Mouse (Mus musculus): Measurements from ENCODE around the gene Stk10.
"Not testable (repeated sequence)": the region's sequence is repeated elsewhere in the genome, so short reads cannot be mapped to it uniquely, and the experiment has no call there.

Gene Stk10

GRCm38 (mm10) chr11:32532765-32533481 lies at the start of gene Stk10:
TSS of gene Stk10 (plus strand) at chr11:32533305.
- CTCF ChIA-PET = interaction anchor here (1.2 to 1.5 kb wide), 3 partner anchors 10 to 63 kb away, joined by 6 to 10 read pairs (median 6); no protein-coding TSS in a partner anchor

GRCm38 (mm10) chr11:32485290-32485689 lies 47.8 kb upstream of the Stk10 start:
- CTCF ChIA-PET = no interaction called here

GRCm38 (mm10) chr11:32486621-32487020 lies 46.5 kb upstream of the Stk10 start:
- CTCF ChIA-PET = no interaction called here

GRCm38 (mm10) chr11:32487501-32487900 lies 45.6 kb upstream of the Stk10 start:
- CTCF ChIA-PET = interaction anchor here (0.7 to 0.8 kb wide), 3 partner anchors 37 to 132 kb away, joined by 3 read pairs; no protein-coding TSS in a partner anchor

- CTCF ChIA-PET = interaction anchor here (0.6 to 0.8 kb wide), 2 partner anchors 8 to 38 kb away, joined by 3 read pairs; no protein-coding TSS in a partner anchor
Observed at GRCm38 (mm10) chr11:32488344-32488743, 44.8 kb upstream of the Stk10 start.

GRCm38 (mm10) chr11:32488808-32489670 lies 44.1 kb upstream of the Stk10 start:
- CTCF ChIA-PET = interaction anchor here (0.6 to 1.1 kb wide), 3 partner anchors 8 to 39 kb away, joined by 3 to 4 read pairs (median 3); no protein-coding TSS in a partner anchor

GRCm38 (mm10) chr11:32491079-32491478 lies 42.0 kb upstream of the Stk10 start:
- CTCF ChIA-PET = no interaction called here

- CTCF ChIA-PET = no interaction called here
Observed at GRCm38 (mm10) chr11:32493312-32493711, 39.8 kb upstream of the Stk10 start.

- CTCF ChIA-PET = no interaction called here
Observed at GRCm38 (mm10) chr11:32495283-32495682, 37.8 kb upstream of the Stk10 start.

GRCm38 (mm10) chr11:32498757-32499535 lies 34.2 kb upstream of the Stk10 start:
- CTCF ChIA-PET = no interaction called here

- CTCF ChIA-PET = no interaction called here
Observed at GRCm38 (mm10) chr11:32499931-32500330, 33.2 kb upstream of the Stk10 start.

- CTCF ChIA-PET = no interaction called here
Observed at GRCm38 (mm10) chr11:32503711-32504110, 29.4 kb upstream of the Stk10 start.

- CTCF ChIA-PET = no interaction called here
Observed at GRCm38 (mm10) chr11:32505091-32505739, 27.9 kb upstream of the Stk10 start.

GRCm38 (mm10) chr11:32510930-32511329 lies 22.2 kb upstream of the Stk10 start:
- CTCF ChIA-PET = interaction anchor here (0.6 to 0.7 kb wide), 2 partner anchors 126 to 532 kb away, joined by 3 read pairs; no protein-coding TSS in a partner anchor

- CTCF ChIA-PET = not testable (repeated sequence)
Observed at GRCm38 (mm10) chr11:32514853-32515252, 18.3 kb upstream of the Stk10 start.

GRCm38 (mm10) chr11:32516091-32516490 lies 17.0 kb upstream of the Stk10 start:
- CTCF ChIA-PET = no interaction called here

GRCm38 (mm10) chr11:32516916-32517712 lies 16.0 kb upstream of the Stk10 start:
- CTCF ChIA-PET = interaction anchor here (0.6 kb wide), 1 partner anchor 334 kb away, joined by 4 read pairs; no protein-coding TSS in a partner anchor

- CTCF ChIA-PET = no interaction called here
Observed at GRCm38 (mm10) chr11:32518770-32519169, 14.3 kb upstream of the Stk10 start.

GRCm38 (mm10) chr11:32519354-32519753 lies 13.8 kb upstream of the Stk10 start:
- CTCF ChIA-PET = no interaction called here

- CTCF ChIA-PET = no interaction called here
Observed at GRCm38 (mm10) chr11:32521246-32521645, 11.9 kb upstream of the Stk10 start.

Data from spleen, embryonic (tissue).